ENCODE assay signal across 23 mouse cellular contexts in the genomic region with DNA sequence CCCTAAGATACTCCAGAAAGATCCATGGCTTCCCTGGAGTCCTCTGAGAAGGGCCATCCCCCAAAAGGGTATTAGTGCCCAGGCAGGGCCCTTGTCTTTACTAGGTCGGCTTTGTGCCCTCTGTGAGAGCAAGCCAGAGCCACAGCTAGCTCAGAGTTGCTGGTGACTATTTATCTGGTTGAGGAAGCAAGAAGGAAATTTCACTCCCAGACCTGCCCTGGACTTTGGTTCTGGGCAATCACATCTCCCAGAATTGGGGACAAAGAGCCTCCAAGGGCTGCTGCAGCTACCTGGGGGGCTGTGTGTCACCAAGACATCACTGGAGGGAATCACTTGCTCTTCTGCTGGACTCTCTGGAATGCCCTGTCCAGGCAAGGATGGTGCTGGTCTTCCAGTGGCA. TPM values are rescaled to one million over a fixed set of nuclear protein-coding genes. Genes with fewer than 3 reads are reported as not detected.
A peak's percentile ranks its signal among the peaks of the same experiment; 100 is the strongest.
DNase-seq lines count a peak whose midpoint lies in the region; ATAC-seq lines count a peak whose summit lies in the region.
"Had no signal": no experiment of that assay in that cellular context is flagged by ENCODE, and none has a peak within 500 bp of the region (broad histone marks: within the 10 kb centered on the region; RNA-seq: fewer than 3 reads in every experiment).

No protein-coding gene starts in this region.

- peak overlapping the region; percentile 31; the same call in 1 of the 2 replicates for H3K27ac ChIP-seq in forebrain, embryonic 10.5 days
- no peak overlapping the region for H3K27ac ChIP-seq in forebrain, embryonic 15.5 days (replicated peaks)
- H3K27ac ChIP-seq in lung, embryonic 15.5 days, result peak overlapping the region; percentile 91
- peak overlapping the region; percentile 56 for H3K27ac ChIP-seq in intestine, embryonic 15.5 days
- peak overlapping the region; percentile 54 for H3K27ac ChIP-seq in stomach, embryonic 15.5 days
- H3K27ac ChIP-seq: forebrain, embryonic 12.5 days; heart, adult 2 months; heart, embryonic 13.5 days; layer of hippocampus, adult 2 months; limb, embryonic 15.5 days; liver, embryonic 15.5 days had no signal

- no peaks in the 10 kb centered on the region for H3K36me3 ChIP-seq in forebrain, embryonic 10.5 days (replicated peaks)
- no peaks in the 10 kb centered on the region for H3K36me3 ChIP-seq in forebrain, embryonic 15.5 days
- H3K36me3 ChIP-seq in lung, embryonic 15.5 days, result no peaks in the 10 kb centered on the region
- no peaks in the 10 kb centered on the region for H3K36me3 ChIP-seq in intestine, embryonic 15.5 days
- no peaks in the 10 kb centered on the region for H3K36me3 ChIP-seq in stomach, embryonic 15.5 days
- H3K36me3 ChIP-seq: forebrain, embryonic 12.5 days; heart, embryonic 13.5 days; limb, embryonic 15.5 days; liver, embryonic 15.5 days had no signal

- no peaks in the 10 kb centered on the region for H3K27me3 ChIP-seq in forebrain, embryonic 10.5 days (ENCODE audit: poor library complexity, severe bottlenecking)
- no peaks in the 10 kb centered on the region for H3K27me3 ChIP-seq in forebrain, embryonic 15.5 days
- H3K27me3 ChIP-seq in lung, embryonic 15.5 days, result no peaks in the 10 kb centered on the region
- H3K27me3 ChIP-seq in intestine, embryonic 15.5 days (replicated peaks), result no peaks in the 10 kb centered on the region
- H3K27me3 ChIP-seq in stomach, embryonic 15.5 days (replicated peaks), result no peaks in the 10 kb centered on the region
- H3K27me3 ChIP-seq: forebrain, embryonic 12.5 days; limb, embryonic 15.5 days had no signal

- H3K9ac ChIP-seq in forebrain, embryonic 15.5 days (replicated peaks), result no peak overlapping the region
- no peak overlapping the region for H3K9ac ChIP-seq in lung, embryonic 15.5 days
- H3K9ac ChIP-seq in intestine, embryonic 15.5 days, result no peak overlapping the region
- no peak overlapping the region for H3K9ac ChIP-seq in stomach, embryonic 15.5 days
- H3K9ac ChIP-seq: forebrain, embryonic 12.5 days; heart, embryonic 13.5 days; limb, embryonic 15.5 days; liver, embryonic 15.5 days had no signal

- H3K4me1 ChIP-seq in forebrain, embryonic 10.5 days, result peaks cover 18% of the 10 kb centered on the region; the same call in 1 of the 2 replicates
- no peaks in the 10 kb centered on the region for H3K4me1 ChIP-seq in forebrain, embryonic 15.5 days
- peaks cover 33% of the 10 kb centered on the region for H3K4me1 ChIP-seq in lung, embryonic 15.5 days
- H3K4me1 ChIP-seq in intestine, embryonic 15.5 days (replicated peaks), result peaks cover 11% of the 10 kb centered on the region
- peaks cover 13% of the 10 kb centered on the region; the same call in 1 of the 2 replicates for H3K4me1 ChIP-seq in stomach, embryonic 15.5 days
- H3K4me1 ChIP-seq: forebrain, embryonic 12.5 days; liver, embryonic 15.5 days had no signal

- no peak for ATAC-seq in forebrain, embryonic 15.5 days (replicated peaks)
- ATAC-seq in lung, embryonic 15.5 days (ENCODE audit: borderline replicate concordance, extremely low read depth, low FRiP score, low TSS enrichment), result peak; percentile 5; the same call in 1 of the 2 replicates
- ATAC-seq in intestine, embryonic 15.5 days, result peak; percentile 71
- no peak for ATAC-seq in stomach, embryonic 15.5 days (ENCODE audit: insufficient read depth, low FRiP score, low read depth)
- ATAC-seq: activated CD4-positive, CD25-positive, alpha-beta regulatory T cell, adult 4 months; hindbrain, embryonic 16.5 days had no signal

- no peak for DNase-seq in forebrain, embryonic 10.5 days (ENCODE audit: extremely low spot score, low spot score)
- no peak for DNase-seq in lung, postnatal 36 days
- no peak for DNase-seq in gastrocnemius, adult 18-20 months (ENCODE audit: low spot score)
- DNase-seq in layer of hippocampus, postnatal 36 days, result no peak
- DNase-seq: cerebellum, adult 2 months; heart, adult 2 months; heart, postnatal 10 days; left cerebral cortex, postnatal 4 days; midbrain, embryonic 14.5 days; thymus, postnatal 4 days had no signal

- no peak overlapping the region for H3K4me2 ChIP-seq in forebrain, embryonic 15.5 days (replicated peaks)
- H3K4me2 ChIP-seq in lung, embryonic 15.5 days, result no peak overlapping the region
- H3K4me2 ChIP-seq in intestine, embryonic 15.5 days (replicated peaks), result peak overlapping the region; percentile 17
- no peak overlapping the region for H3K4me2 ChIP-seq in stomach, embryonic 15.5 days
- H3K4me2 ChIP-seq: forebrain, embryonic 12.5 days; heart, embryonic 13.5 days; limb, embryonic 15.5 days; liver, embryonic 15.5 days had no signal

- WGBS in forebrain, embryonic 10.5 days, result 81% methylated on average over 1 of the region's 1 CpGs
- 73% methylated on average over 1 of the region's 1 CpGs for WGBS in forebrain, embryonic 15.5 days
- whole genome bisulfite sequencing in lung, embryonic 15.5 days, result 74% methylated on average over 1 of the region's 1 CpGs
- 61% methylated on average over 1 of the region's 1 CpGs for WGBS in intestine, embryonic 15.5 days
- WGBS in stomach, embryonic 15.5 days, result 68% methylated on average over 1 of the region's 1 CpGs

- H3K9me3 ChIP-seq in forebrain, embryonic 10.5 days, result no peaks in the 10 kb centered on the region
- H3K9me3 ChIP-seq in forebrain, embryonic 15.5 days, result no peaks in the 10 kb centered on the region
- H3K9me3 ChIP-seq in lung, embryonic 15.5 days, result no peaks in the 10 kb centered on the region
- H3K9me3 ChIP-seq in intestine, embryonic 15.5 days, result no peaks in the 10 kb centered on the region
- H3K9me3 ChIP-seq in stomach, embryonic 15.5 days, result no peaks in the 10 kb centered on the region
- H3K9me3 ChIP-seq: forebrain, embryonic 12.5 days; heart, embryonic 13.5 days; limb, embryonic 15.5 days; liver, embryonic 15.5 days; megakaryocyte, embryonic 14.5 days had no signal

- no peak overlapping the region for H3K4me3 ChIP-seq in forebrain, embryonic 10.5 days
- no peak overlapping the region for H3K4me3 ChIP-seq in forebrain, embryonic 15.5 days
- H3K4me3 ChIP-seq in lung, embryonic 15.5 days, result no peak overlapping the region
- no peak overlapping the region for H3K4me3 ChIP-seq in intestine, embryonic 15.5 days (replicated peaks)
- no peak overlapping the region for H3K4me3 ChIP-seq in stomach, embryonic 15.5 days (replicated peaks)
- H3K4me3 ChIP-seq: erythroblast, embryonic 14.5 days; forebrain, embryonic 12.5 days; heart, adult 2 months; heart, embryonic 13.5 days; layer of hippocampus, adult 2 months; limb, embryonic 15.5 days; liver, embryonic 15.5 days; megakaryocyte, embryonic 14.5 days had no signal

RNA-seq across cellular contexts. Expression of a gene that starts 33.0 kb away (rescaled TPM):
- 151 and 152 TPM in 2 replicates for polyA plus RNA-seq in forebrain, embryonic 10.5 days (2016; fragmentation: Nextera tagmentation; extraction: Ambion mirVana)
- 125 and 144 TPM in 2 replicates for polyA plus RNA-seq in forebrain, embryonic 15.5 days (2015; fragmentation: Nextera tagmentation; extraction: Ambion mirVana)
- 130 and 136 TPM in 2 replicates for polyA plus RNA-seq in lung, embryonic 15.5 days (2015; fragmentation: Nextera tagmentation; extraction: Ambion mirVana)
- 124 and 134 TPM in 2 replicates for polyA plus RNA-seq in intestine, embryonic 15.5 days (2015; fragmentation: Nextera tagmentation; extraction: Ambion mirVana)
- polyA plus RNA-seq in stomach, embryonic 15.5 days (2015; fragmentation: Nextera tagmentation; extraction: Ambion mirVana), result 119 and 125 TPM in 2 replicates
- 10 to 100 TPM; 46.8 to 48.2 TPM for total RNA-seq in gastrocnemius, adult 18-20 months (2021)
- total RNA-seq in layer of hippocampus, postnatal 36 days (2021), result 10 to 100 TPM; 54.7 to 58.6 TPM

RNA-seq across cellular contexts. Expression of a gene that starts 33.1 kb away (rescaled TPM):
- 62.7 and 66.0 TPM in 2 replicates for polyA plus RNA-seq in forebrain, embryonic 10.5 days (2016; fragmentation: Nextera tagmentation; extraction: Ambion mirVana)
- polyA plus RNA-seq in forebrain, embryonic 15.5 days (2015; fragmentation: Nextera tagmentation; extraction: Ambion mirVana), result 80.7 and 87.5 TPM in 2 replicates
- polyA plus RNA-seq in lung, embryonic 15.5 days (2015; fragmentation: Nextera tagmentation; extraction: Ambion mirVana), result 150 and 162 TPM in 2 replicates
- 76.7 and 77.9 TPM in 2 replicates for polyA plus RNA-seq in intestine, embryonic 15.5 days (2015; fragmentation: Nextera tagmentation; extraction: Ambion mirVana)
- 62.1 and 67.8 TPM in 2 replicates for polyA plus RNA-seq in stomach, embryonic 15.5 days (2015; fragmentation: Nextera tagmentation; extraction: Ambion mirVana)
- 10 to 100 TPM; 14.8 to 15.8 TPM for total RNA-seq in gastrocnemius, adult 18-20 months (2021)
- total RNA-seq in layer of hippocampus, postnatal 36 days (2021), result 10 to 100 TPM; 27.4 to 28.6 TPM

Comparison
In these comparisons a context has a peak if more than half of its experiments do, and no peak if none do; other contexts are left out.
1. ATAC-seq: peak in lung, embryonic 15.5 days (single experiment) and intestine, embryonic 15.5 days (single experiment); none in forebrain, embryonic 15.5 days (single experiment) and stomach, embryonic 15.5 days (single experiment).